Mouse (Mus musculus) bone marrow, adult 2 months (tissue): ENCODE results near the gene Lrpprc.

ENCODE experiments used
- CTCF ChIP-seq: fragments of 200-500 bp; IDR thresholded peaks from 2 replicates; pipeline ENCODE4 v1.5.1; 2011; ENCODE audit warnings: low read length, control low read depth; ENCODE audit not compliant: control insufficient read depth, insufficient read depth
- POLR2A ChIP-seq: fragments of 200-500 bp; IDR thresholded peaks from 2 replicates; pipeline ENCODE4 v1.6.1; 2011; ENCODE audit warnings: low read depth, mild to moderate bottlenecking, control low read depth, low read length, borderline replicate concordance; ENCODE audit not compliant: control insufficient read depth

DNA sequence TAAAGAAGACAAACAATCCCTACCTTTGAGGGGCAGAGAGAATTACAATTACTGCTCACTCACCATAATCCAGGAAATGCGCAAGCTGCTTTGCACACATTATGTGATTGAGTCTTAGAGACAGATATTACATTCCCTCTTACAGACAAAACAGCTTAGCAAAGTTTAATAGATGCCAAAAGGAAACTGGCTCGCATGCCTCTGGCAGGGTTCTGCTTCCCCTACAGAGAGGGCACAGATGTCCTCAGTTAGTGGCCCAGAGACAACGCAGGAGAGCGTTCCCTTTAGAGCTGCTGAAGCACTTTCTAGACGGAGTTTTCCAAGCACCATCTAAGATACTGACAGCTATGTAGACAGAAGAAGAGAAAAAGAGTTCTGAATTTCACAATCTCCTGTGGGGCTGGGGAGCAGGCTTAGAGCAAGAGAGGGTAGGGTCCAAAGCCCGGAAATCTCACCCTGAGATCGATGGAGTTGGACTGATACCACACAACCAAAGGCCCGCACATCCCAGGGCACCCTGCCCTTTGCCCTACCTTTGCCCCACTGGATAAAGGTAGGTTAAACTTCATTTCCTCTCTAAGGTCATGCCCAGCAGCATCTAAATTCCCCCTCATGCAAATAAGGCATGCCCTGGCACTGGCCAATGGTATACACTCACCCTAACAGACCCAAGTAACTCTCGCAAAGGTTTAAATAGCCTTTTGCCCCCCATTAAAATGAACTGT, 52.4 kb downstream of the Lrpprc start:
- no peak for TF ChIP-seq POLR2A
- no peak for TF ChIP-seq CTCF
